Mouse (Mus musculus) left cerebral cortex, adult 2 months (tissue): ENCODE results near the gene Trabd2b. TPM values are rescaled to one million over a fixed set of nuclear protein-coding genes. Genes with fewer than 3 reads are reported as not detected.
A peak's percentile ranks its signal among the peaks of the same experiment; 100 is the strongest.

Experiments used
- DNase-seq, 2 experiments: peaks; one replicate each; pipeline ENCODE4 v3.0.0; 2021 to 2022; ENCODE audit warnings: low spot score in 2 of 2, mixed read lengths in 1 of 2; ENCODE audit errors: extremely low spot score in 1 of 2
- H3K27ac ChIP-seq: fragments of 200-600 bp; 2 replicates; pipeline ENCODE4 v1.8.1; 2022
- H3K4me3 ChIP-seq: fragments of 200-600 bp; 2 replicates; pipeline ENCODE4 v1.8.1; 2022
- CTCF ChIP-seq: fragments of 200-600 bp; IDR thresholded peaks from 2 replicates; pipeline ENCODE4 v1.8.1; 2022; ENCODE audit warnings: antibody characterized with exemption, mild to moderate bottlenecking, moderate library complexity
- intact Hi-C: fragments of 180-260 bp; cut with DNase I; formaldehyde crosslinking; loops from one replicate; pipeline ENCODE4 v1.15.1; 2025
- total RNA-seq, 2 experiments: library from RNA; stranded (reverse); gene quantifications; 2 replicates each; pipeline ENCODE4 v1.2.3; 2021

The Trabd2b gene
- total RNA-seq, 2 experiments from 2014 or later: 4.8 to 6.7 TPM

DNA sequence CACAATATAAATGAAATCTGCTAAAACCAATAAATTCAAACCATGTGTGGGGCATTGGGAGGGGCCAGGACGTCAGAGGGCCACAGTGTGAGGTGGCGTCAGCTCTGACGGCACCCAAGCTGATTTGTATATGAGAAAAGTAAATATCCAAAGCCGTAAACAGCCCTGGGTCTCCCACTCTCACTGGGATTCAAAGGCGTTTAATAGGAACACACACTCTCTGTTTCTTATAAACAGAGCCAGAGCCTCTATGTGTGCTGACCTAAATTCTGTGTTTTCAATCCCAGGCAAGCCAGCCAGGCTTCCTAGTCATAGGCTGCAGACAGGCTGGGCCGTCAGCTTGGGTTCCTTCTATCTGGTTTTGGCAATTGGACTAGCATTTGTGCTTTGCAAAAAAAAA lies 16.6 kb downstream of the Trabd2b start:
- intact Hi-C loops: no loop called here
- no peak for DNase-seq
- TF ChIP-seq CTCF: no peak
- H3K27ac ChIP-seq: no peak overlapping the region
- H3K4me3 ChIP-seq: no peak overlapping the region

DNA sequence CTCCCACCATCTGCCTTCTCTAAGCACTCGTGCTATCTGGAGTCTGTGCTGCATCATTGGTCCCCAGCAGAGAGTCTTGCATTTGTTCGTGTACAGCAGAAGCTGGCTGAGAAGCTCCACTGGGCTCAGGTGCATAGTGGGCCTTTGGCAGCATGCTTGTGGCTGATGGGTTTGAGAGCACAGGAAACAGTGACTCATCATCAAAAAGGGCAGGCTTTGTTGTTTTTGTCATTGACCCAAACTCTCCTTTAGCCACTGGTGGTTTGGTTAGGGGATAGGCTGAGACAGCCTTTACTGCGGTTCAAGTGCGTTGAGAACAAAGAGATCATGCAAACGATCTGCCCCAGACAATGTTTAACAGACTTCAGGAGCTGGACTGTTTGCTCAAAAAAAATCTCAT lies 19.3 kb downstream of the Trabd2b start:
- TF ChIP-seq CTCF: no peak
- Histone ChIP-seq H3K4me3 (no peak overlapping the region), H3K27ac (no peak overlapping the region)
- intact Hi-C loops: no loop called here
- no peak for DNase-seq

DNA sequence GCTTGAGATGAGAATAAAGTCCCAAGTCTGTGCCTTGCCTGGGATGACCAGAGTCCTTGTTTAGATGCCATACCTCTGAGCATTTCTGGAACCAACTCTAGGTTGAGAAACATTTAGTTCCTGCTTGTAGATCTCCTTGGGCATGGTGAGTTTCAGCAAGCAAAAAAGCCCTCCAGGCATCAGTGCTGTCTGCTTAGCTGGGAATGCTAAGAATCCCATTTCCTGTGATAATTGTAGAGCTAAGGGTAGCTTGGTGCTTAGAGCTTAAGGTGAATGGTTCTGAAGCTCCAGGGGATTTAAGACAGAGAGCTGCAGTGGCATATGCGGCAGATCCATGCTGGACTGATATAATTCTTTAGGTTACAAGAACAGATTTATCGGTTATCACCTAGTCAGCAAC lies 26.2 kb downstream of the Trabd2b start:
- DNase-seq: no peak
- no peak overlapping the region for H3K4me3 ChIP-seq
- no peak for TF ChIP-seq CTCF
- intact Hi-C loops: no loop called here
- no peak overlapping the region for H3K27ac ChIP-seq

DNA sequence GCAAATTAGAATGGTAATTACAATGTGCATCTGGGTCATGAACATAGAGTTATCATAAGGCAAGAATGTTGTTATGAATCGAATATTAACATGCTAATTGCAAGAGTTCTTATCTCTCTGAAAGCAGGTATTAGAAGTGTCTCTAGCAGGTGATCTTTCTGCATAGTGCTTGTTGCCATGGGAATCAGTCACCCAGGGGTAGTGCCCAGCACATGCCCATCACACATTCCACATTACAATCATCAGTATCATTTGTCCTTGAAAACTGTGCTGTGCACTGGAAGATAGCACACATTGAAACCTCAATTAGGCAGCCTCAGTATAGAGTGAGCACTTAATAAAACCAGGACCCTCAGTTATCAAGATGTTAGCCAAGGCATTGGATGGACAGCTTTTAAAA lies 26.9 kb downstream of the Trabd2b start:
- TF ChIP-seq CTCF: no peak
- Histone ChIP-seq H3K4me3 (no peak overlapping the region), H3K27ac (no peak overlapping the region)
- intact Hi-C loops: no loop called here
- no peak for DNase-seq

DNA sequence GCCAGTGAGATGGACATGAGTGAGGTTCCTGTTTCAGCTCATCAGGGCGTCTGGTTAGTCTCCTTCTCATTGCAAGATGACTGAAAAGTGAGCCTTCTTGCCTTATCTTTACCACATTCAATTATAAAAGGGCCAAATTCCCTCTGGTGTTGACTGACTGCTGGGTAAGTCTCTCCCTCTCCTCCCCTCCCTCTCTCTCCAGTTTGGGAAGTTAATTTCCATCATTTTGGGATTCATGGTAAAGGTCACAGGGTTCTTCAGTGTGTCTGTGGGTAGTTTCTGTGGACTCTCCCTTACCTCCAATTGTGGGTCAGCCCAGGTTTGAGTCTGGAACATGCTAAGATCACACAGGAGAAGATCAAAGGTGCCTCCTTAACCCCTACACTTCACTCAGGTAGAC lies 28.2 kb downstream of the Trabd2b start:
- no peak for TF ChIP-seq CTCF
- Histone ChIP-seq H3K4me3 (no peak overlapping the region), H3K27ac (no peak overlapping the region)
- DNase-seq: no peak
- intact Hi-C loops: no loop called here

DNA sequence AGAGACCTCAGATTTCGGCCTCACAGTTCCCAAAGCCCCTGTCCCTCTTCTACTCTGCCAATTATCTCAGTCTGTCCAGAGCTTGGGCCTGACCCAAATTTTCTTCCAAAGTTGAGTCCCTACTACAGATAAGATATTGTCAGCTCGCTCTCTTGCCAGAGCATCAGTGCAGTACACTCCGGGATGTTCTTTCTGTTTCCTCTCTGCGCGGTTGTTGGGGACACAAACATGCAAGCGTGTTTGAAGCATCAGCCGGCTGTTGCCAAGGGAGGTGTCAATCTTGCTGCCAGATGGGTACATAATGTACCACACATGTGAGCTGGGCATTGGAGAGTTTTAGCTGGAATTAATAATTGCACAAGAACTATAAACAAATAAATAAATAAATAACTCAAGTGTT lies 28.9 kb downstream of the Trabd2b start:
- no peak overlapping the region for H3K27ac ChIP-seq
- H3K4me3 ChIP-seq: no peak overlapping the region
- TF ChIP-seq CTCF: no peak
- no peak for DNase-seq
- intact Hi-C loops: no loop called here

DNA sequence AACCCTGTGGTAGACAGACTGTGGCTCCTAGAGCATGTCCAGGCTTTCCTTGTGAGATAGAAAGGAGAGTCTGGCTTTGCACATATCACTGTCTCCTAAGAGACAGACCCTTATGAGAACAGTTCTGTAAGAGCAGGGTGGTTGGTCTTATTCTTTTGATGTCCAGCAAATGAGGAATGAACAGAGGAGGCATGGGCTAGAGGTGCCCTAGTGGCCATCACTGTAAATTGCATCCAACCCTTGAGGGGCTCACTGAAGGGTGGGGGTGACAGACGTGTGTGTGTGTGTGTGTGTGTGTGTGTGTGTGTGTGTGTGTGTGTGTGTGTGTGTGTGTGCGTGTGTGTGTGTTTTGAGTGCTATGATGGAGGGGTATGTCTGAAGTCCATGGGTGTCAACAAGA lies 32.2 kb downstream of the Trabd2b start:
- peak; percentile 24 for TF ChIP-seq CTCF
- Histone ChIP-seq H3K27ac (no peak overlapping the region), H3K4me3 (no peak overlapping the region)
- intact Hi-C loops: no loop called here
- no peak for DNase-seq

DNA sequence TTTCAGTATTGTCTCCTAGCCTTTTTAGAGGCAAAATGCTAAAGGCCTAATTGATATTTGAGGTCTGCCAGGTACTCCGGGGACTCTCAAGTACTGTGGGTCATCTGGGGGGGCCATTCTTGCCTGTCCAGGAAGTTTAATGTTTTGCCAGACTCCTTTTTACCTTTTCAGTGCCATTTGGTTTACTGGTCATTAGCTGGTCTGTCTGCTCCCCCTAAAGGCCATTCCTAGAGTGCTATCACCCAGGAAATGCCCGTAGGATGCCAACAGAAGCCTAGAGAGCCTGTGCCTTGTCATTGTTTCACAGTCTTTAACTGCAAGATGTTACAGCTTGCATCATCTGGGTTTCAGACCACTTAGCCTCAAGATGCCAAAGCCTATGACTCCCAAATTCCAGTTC lies 35.7 kb downstream of the Trabd2b start:
- intact Hi-C loops: loop anchor here (5.0 kb wide), 1 partner anchor 35 kb away; the partner anchor contains the start of gene Trabd2b
- no peak for DNase-seq
- Histone ChIP-seq H3K27ac (no peak overlapping the region), H3K4me3 (no peak overlapping the region)
- peak; percentile 48 for TF ChIP-seq CTCF

DNA sequence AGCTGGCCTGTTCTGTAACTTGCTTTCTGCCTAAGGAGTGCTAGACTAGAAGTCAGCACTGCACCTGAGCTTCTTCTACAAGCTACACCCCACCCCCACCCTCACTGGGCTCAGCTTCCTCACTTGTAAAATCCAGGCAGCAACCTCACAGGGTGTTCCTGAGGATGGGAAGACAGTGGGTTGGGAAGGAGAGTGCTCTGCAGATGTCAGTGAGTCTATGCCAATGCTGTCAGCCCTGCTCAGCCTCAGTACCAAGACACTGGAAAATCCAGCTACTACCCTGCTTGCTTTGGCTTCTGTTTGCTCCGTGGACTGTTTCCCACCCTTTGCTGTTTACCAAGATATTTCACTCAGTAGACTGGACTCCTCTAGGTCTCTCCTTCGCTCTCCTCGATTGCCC lies 36.1 kb downstream of the Trabd2b start:
- intact Hi-C loops: loop anchor here (5.0 kb wide), 1 partner anchor 35 kb away; the partner anchor contains the start of gene Trabd2b
- H3K4me3 ChIP-seq: no peak overlapping the region
- H3K27ac ChIP-seq: no peak overlapping the region
- TF ChIP-seq CTCF: no peak
- no peak for DNase-seq

DNA sequence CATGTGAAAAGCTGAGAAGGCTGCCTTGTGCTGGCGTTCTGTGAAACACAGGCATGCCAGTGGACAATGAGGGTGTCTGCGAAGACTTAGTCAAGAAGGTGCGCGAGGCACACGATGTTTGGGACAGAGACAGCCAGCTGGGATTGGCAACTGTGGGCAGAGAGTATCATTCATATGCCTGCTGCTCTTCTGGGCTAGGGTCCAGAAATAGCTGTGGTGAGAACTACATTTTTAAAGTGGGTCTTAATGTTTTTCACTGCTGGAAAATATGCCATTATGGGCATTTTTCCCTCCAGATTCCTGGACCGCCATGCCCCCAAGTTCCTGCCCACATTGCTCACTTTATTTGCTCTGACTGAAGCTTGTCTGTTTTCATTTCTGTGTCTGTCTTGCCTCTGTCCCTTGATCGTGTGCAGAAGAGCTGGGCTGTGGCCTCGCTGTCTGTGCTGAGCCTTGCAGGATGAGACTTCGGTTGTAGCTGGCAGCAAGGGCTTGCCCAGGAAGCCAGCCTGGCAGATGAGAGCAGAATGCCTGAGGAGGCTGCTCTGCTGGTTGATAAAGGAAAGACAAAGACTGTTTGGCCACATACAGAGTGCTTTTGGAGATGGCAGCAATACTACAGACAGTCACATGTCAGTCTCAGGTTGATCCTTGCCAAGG lies 42.0 kb downstream of the Trabd2b start:
- intact Hi-C loops: loop anchor here (5.0 kb wide), 1 partner anchor 184 kb away; no protein-coding TSS in a partner anchor

DNA sequence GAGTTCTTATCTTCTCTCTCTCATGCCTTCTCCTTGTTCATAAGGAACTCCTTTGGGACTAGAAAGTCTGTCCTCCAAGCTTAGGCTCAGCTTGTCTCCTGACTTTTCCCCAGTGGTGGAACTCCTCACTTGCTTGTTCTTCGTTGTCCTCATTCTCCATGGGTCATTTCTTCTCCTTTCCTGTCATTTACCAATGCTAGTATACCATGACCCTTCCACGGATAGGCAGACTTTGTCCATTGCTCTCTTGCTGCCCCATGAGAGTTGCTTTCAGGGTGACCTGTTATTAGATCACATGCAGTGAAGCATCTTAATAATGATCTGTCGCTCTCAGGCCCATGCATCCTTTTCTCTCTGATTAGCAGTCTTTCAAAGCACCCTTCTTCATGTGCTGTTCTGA lies 46.6 kb downstream of the Trabd2b start:
- TF ChIP-seq CTCF: no peak
- no peak for DNase-seq
- H3K4me3 ChIP-seq: no peak overlapping the region
- intact Hi-C loops: no loop called here
- H3K27ac ChIP-seq: no peak overlapping the region

More for the DNA sequence above, 42.0 kb downstream of the Trabd2b start:
- no peak overlapping the region for H3K4me3 ChIP-seq
- no peak; the same call in 1 of the 2 replicates for TF ChIP-seq CTCF
- DNase-seq: peak in 1 of 2 experiments; percentile 45
- peak overlapping the region; percentile 70 for H3K27ac ChIP-seq

DNA sequence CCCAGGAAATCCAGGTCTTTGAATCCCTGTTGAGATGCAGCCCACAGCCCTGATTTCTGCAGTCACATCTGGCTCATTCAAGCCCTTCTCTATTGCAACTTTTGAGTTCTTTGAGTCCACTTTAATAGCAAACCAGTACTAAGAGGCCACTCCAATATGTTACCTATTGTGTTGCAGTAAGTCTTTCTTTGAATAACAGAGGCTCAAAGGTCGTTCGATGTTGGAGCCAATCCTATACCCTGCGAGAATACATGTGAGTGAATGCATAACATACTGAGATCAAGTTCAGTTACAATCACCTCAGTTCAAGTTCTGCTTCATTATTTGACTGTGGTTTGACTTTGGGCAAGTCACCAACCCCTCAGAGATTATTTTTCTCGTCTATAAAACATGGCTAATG lies 47.5 kb downstream of the Trabd2b start:
- Histone ChIP-seq H3K27ac (no peak overlapping the region), H3K4me3 (no peak overlapping the region)
- no peak for TF ChIP-seq CTCF
- intact Hi-C loops: no loop called here
- DNase-seq: no peak
